Mouse (Mus musculus) embryonic stem cell, embryonic (primary cell): ENCODE results near the gene Gm8890.
"Not testable (repeated sequence)": the region's sequence is repeated elsewhere in the genome, so short reads cannot be mapped to it uniquely, and the experiment has no call there.

Experiments used
- CTCF ChIA-PET, 4 experiments: fragments of 300-600 bp in 2 of 4; fragments of 350-600 bp in 2 of 4; sonication (Branson Sonifier 250); formaldehyde crosslinking; loops; one replicate each; lab custom pipeline; 2022; ENCODE audit warnings: inconsistent platforms in 2 of 4; lab: Charles Lee
- POLR2A ChIA-PET, 4 experiments: fragments of 300-600 bp in 2 of 4; fragments of 350-600 bp in 2 of 4; sonication (Branson Sonifier 250); formaldehyde crosslinking; loops; one replicate each; lab custom pipeline; 2022; ENCODE audit warnings: antibody characterized with exemption in 4 of 4, inconsistent platforms in 1 of 4; lab: Charles Lee

The Gm8890 gene

DNA sequence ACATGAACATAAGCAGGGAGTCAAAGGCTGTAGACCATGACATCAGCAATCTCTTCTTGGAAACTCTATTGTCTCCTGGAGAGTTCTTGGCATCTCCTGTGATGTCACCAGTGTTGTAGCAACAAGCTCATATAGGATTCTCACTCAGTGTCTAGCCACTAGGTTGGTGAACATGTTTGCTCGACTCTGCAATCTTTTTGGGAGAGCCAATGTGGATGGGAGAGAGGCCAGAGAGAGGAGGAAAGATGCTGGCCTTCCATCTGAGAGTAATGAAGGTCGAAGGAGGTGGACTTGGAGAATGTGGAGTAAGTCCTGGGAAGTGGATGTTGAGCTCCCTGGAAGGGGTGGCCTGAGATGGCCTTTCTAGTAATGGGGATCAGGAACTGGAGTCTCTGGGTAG, at the start of gene Gm8890:
Gene Gm8890 (plus strand): TSS at position 301 of the 400 bp plus-strand sequence.
- POLR2A ChIA-PET, CTCF ChIA-PET: not testable (repeated sequence)

DNA sequence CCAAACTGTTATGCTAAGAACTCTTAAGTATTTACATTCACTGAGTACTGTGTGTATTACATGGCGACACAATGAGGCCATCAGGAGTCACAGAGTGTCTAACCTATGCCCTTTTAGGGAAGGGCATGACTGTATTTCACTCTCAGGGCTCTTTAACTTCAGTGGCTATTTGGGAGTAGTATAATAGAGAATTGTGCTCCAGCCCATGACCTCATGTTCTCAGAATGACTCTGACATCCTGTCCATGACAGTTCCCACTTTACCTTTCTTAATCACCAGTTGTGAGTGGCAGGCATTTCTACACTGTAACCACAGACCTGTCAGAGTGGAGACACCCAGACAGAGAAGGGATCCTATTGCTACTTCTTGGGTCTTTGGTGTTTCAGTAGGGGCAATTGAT, 388 bp downstream of the Gm8890 start:
- POLR2A ChIA-PET, CTCF ChIA-PET: not testable (repeated sequence)
